Mouse (Mus musculus): ENCODE data around the gene Defb36.

DNA sequence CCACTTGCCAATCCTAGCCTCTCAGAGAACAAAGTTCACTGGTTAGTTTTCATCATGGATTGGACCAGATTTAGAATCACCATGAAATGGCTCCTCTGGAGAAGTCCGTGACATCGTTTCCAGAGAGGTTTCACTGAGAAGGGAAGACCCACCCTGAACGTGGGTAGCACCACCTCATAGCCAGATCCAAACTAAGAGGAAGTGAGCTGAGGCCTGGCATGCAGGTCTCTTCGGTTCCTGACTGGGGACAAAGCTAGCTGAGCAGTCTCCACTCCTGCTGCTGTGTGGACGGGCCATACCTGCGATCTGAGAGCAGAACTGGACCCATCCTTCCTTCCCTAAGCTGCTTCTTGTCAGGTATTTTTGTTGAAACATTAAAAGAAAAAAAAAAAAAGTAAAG lies 57.0 kb downstream of the Defb36 start:
- no peak for TF ChIP-seq POLR2A (IDR thresholded peaks at IDR 0.05; ENCODE audit: extremely low read depth, insufficient read depth, low read length)
- TF ChIP-seq CTCF (IDR thresholded peaks at IDR 0.05; ENCODE audit: extremely low read depth, insufficient read depth, low read length), result no peak

Measured in cortical plate, adult 2 months (tissue).